Mouse (Mus musculus) heart, embryonic 13.5 days (tissue): ENCODE data around the gene Zfp317. TPM values are rescaled to one million over a fixed set of nuclear protein-coding genes. Genes with fewer than 3 reads are reported as not detected.

Experiments
- polyA plus RNA-seq: library from polyadenylated mRNA; unstranded; fragments of >200 nt; fragmentation: Nextera tagmentation; extraction: Ambion mirVana; gene quantifications from 2 replicates; pipeline ENCODE4 v1.2.1, GENCODE M21; 2015

Gene Zfp317
- polyA plus RNA-seq, 1 experiment from 2014 or later = 18.8 TPM

Other genes with a start within 250 kb of the Zfp317 start
- not detected in 2 replicates for gene Olfr847, start 243.4 kb upstream of the Zfp317 start, polyA plus RNA-seq
- gene Olfr849, start 181.8 kb upstream of the Zfp317 start, polyA plus RNA-seq = not detected in 2 replicates
- not detected in 2 replicates for gene Olfr850, start 143.9 kb upstream of the Zfp317 start, polyA plus RNA-seq
- not detected in 2 replicates for gene Olfr851, start 128.8 kb upstream of the Zfp317 start, polyA plus RNA-seq
- gene Olfr853, start 81.0 kb upstream of the Zfp317 start, polyA plus RNA-seq = not detected in 2 replicates
- gene Olfr854, start 54.7 kb upstream of the Zfp317 start, polyA plus RNA-seq = not detected in 2 replicates
- gene Olfr855, start 39.5 kb upstream of the Zfp317 start, polyA plus RNA-seq = not detected in 2 replicates
- not detected in 2 replicates for gene Olfr857, start 87.3 kb downstream of the Zfp317 start, polyA plus RNA-seq
- not detected in 2 replicates for gene Olfr58, start 158.2 kb downstream of the Zfp317 start, polyA plus RNA-seq
- gene Olfr859, start 182.8 kb downstream of the Zfp317 start, polyA plus RNA-seq = not detected in 2 replicates
- gene Olfr860, start 227.6 kb downstream of the Zfp317 start, polyA plus RNA-seq = not detected in 2 replicates